ENCODE assay signal across 8 mouse cellular contexts in the genomic region with DNA sequence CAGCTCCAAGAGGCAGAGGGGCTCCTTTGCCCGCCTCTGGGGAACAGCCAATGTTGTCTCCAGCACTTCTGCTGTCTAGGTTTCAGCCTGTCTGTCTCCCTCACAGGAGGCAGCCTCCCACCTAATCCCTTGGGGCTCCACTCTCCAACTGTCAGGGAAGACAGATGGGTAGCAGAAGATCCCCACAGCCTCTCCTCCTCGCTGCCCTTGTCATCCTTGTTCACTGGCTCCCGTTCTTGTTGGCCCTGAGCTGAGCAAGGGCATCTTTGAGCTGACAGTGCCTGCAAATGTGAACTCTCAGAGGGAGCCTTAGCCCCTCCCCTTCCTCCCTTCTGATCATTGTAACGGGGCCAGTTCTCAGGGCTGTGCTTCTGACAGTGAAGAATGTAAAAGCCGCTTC. TPM values are rescaled to one million over a fixed set of nuclear protein-coding genes. Genes with fewer than 3 reads are reported as not detected.
DNase-seq lines count a peak whose midpoint lies in the region; ATAC-seq lines count a peak whose summit lies in the region.

No protein-coding gene starts in this region.

- H3K27ac ChIP-seq in kidney, embryonic 15.5 days, result peak overlapping the region; percentile 32; the same call in 1 of the 2 replicates
- H3K27ac ChIP-seq in embryonic facial prominence, embryonic 13.5 days, result peak overlapping the region; percentile 22; the same call in 1 of the 2 replicates
- H3K27ac ChIP-seq in midbrain, embryonic 14.5 days (replicated peaks; ENCODE audit: low read depth, low read length), result no peak overlapping the region; the same call in 1 of the 2 replicates

- H3K4me1 ChIP-seq in kidney, embryonic 15.5 days, result peaks cover 11% of the 10 kb centered on the region
- peaks cover 16% of the 10 kb centered on the region for H3K4me1 ChIP-seq in embryonic facial prominence, embryonic 13.5 days
- H3K4me1 ChIP-seq in midbrain, embryonic 14.5 days (ENCODE audit: control insufficient read depth, insufficient read depth, low read length), result peaks cover 12% of the 10 kb centered on the region

- WGBS in kidney, embryonic 15.5 days, result 0% methylated on average over 5 of the region's 5 CpGs
- WGBS in embryonic facial prominence, embryonic 13.5 days, result 7% methylated on average over 5 of the region's 5 CpGs
- 20% methylated on average over 5 of the region's 5 CpGs for WGBS in midbrain, embryonic 14.5 days

- DNase-seq in kidney, adult 9 months, result no peak
- DNase-seq in R1 (ENCODE audit: low read depth, low spot score), result peak; percentile 41
- DNase-seq in kidney, postnatal 14 days, result peak; percentile 26
- DNase-seq in midbrain, embryonic 14.5 days, result no peak
- DNase-seq in spleen, postnatal 14 days (ENCODE audit: low spot score in 2 of 2), result no peak

- H3K9ac ChIP-seq in kidney, embryonic 15.5 days, result 0 out of 2 replicates have a peak overlapping the region, but pooled peaks have one; percentile 7
- peak overlapping the region; percentile 32; the same call in 1 of the 2 replicates for H3K9ac ChIP-seq in embryonic facial prominence, embryonic 13.5 days
- peak overlapping the region; percentile 9; the same call in 1 of the 2 replicates for H3K9ac ChIP-seq in midbrain, embryonic 14.5 days (replicated peaks; ENCODE audit: low read length)

- peak; percentile 61 for ATAC-seq in kidney, embryonic 15.5 days (replicated peaks; ENCODE audit: low FRiP score)
- ATAC-seq in embryonic facial prominence, embryonic 13.5 days (ENCODE audit: insufficient number of reproducible peaks, insufficient read depth, low FRiP score, low TSS enrichment, low read depth), result no peak
- ATAC-seq in midbrain, embryonic 14.5 days (ENCODE audit: low FRiP score, low TSS enrichment), result no peak
- no peak for ATAC-seq in erythroid progenitor cell, adult 5-6 weeks (replicated peaks; ENCODE audit: low FRiP score, poor library complexity, severe bottlenecking)

- H3K36me3 ChIP-seq in kidney, embryonic 15.5 days, result no peaks in the 10 kb centered on the region
- no peaks in the 10 kb centered on the region for H3K36me3 ChIP-seq in embryonic facial prominence, embryonic 13.5 days
- peaks cover 11% of the 10 kb centered on the region for H3K36me3 ChIP-seq in midbrain, embryonic 14.5 days (ENCODE audit: control insufficient read depth, insufficient read depth, low read length)

- no peaks in the 10 kb centered on the region for H3K9me3 ChIP-seq in kidney, embryonic 15.5 days (replicated peaks)
- no peaks in the 10 kb centered on the region for H3K9me3 ChIP-seq in embryonic facial prominence, embryonic 13.5 days
- H3K9me3 ChIP-seq in midbrain, embryonic 14.5 days (ENCODE audit: control insufficient read depth, low read length), result no peaks in the 10 kb centered on the region

- H3K27me3 ChIP-seq in kidney, embryonic 15.5 days, result 0 out of 2 replicates have a peak, but pooled peaks cover 3% of the 10 kb centered on the region
- no peaks in the 10 kb centered on the region for H3K27me3 ChIP-seq in embryonic facial prominence, embryonic 13.5 days
- no peaks in the 10 kb centered on the region for H3K27me3 ChIP-seq in midbrain, embryonic 14.5 days (ENCODE audit: control insufficient read depth, insufficient read depth, low read length)

- H3K4me3 ChIP-seq in kidney, embryonic 15.5 days (replicated peaks), result peak overlapping the region; percentile 16
- peak overlapping the region; percentile 13 for H3K4me3 ChIP-seq in embryonic facial prominence, embryonic 13.5 days
- H3K4me3 ChIP-seq in midbrain, embryonic 14.5 days (replicated peaks; ENCODE audit: low read depth, low read length), result no peak overlapping the region

- peak overlapping the region; percentile 49 for H3K4me2 ChIP-seq in kidney, embryonic 15.5 days
- H3K4me2 ChIP-seq in embryonic facial prominence, embryonic 13.5 days, result peak overlapping the region; percentile 44
- no peak overlapping the region for H3K4me2 ChIP-seq in midbrain, embryonic 14.5 days (ENCODE audit: low read length)

RNA-seq across cellular contexts. Expression of a gene that starts 13.7 kb away (rescaled TPM):
- polyA plus RNA-seq in kidney, embryonic 15.5 days (2015; fragmentation: Nextera tagmentation; extraction: Ambion mirVana), result 22.1 and 23.3 TPM in 2 replicates
- 23.0 and 27.4 TPM in 2 replicates for polyA plus RNA-seq in embryonic facial prominence, embryonic 13.5 days (2015; fragmentation: Nextera tagmentation; extraction: Ambion mirVana)
- polyA plus RNA-seq in midbrain, embryonic 14.5 days (2014; fragmentation: Nextera tagmentation; extraction: Ambion mirVana), result 44.7 and 48.5 TPM in 2 replicates
- total RNA-seq in erythroid progenitor cell, adult 5-6 weeks (2015; ENCODE audit: low replicate concordance), result 5.0 and 8.4 TPM in 2 replicates
- 6.5 and 6.8 TPM in 2 replicates for total RNA-seq in erythroid progenitor cell, adult 5-6 weeks (2017; ENCODE audit: low replicate concordance)

Comparison
In these comparisons a context has a peak if more than half of its experiments do, and no peak if none do; other contexts are left out.
1. DNase-seq: peak in R1 (single experiment) and kidney, postnatal 14 days (single experiment); none in kidney, adult 9 months (single experiment), midbrain, embryonic 14.5 days (single experiment) and spleen, postnatal 14 days (0 of 2).
2. Peak in every context shown above with its lines, with median percentiles within 50 percentile points of each other: H3K9ac ChIP-seq.